8 mouse cellular contexts compared by ENCODE assay signal in the genomic region with DNA sequence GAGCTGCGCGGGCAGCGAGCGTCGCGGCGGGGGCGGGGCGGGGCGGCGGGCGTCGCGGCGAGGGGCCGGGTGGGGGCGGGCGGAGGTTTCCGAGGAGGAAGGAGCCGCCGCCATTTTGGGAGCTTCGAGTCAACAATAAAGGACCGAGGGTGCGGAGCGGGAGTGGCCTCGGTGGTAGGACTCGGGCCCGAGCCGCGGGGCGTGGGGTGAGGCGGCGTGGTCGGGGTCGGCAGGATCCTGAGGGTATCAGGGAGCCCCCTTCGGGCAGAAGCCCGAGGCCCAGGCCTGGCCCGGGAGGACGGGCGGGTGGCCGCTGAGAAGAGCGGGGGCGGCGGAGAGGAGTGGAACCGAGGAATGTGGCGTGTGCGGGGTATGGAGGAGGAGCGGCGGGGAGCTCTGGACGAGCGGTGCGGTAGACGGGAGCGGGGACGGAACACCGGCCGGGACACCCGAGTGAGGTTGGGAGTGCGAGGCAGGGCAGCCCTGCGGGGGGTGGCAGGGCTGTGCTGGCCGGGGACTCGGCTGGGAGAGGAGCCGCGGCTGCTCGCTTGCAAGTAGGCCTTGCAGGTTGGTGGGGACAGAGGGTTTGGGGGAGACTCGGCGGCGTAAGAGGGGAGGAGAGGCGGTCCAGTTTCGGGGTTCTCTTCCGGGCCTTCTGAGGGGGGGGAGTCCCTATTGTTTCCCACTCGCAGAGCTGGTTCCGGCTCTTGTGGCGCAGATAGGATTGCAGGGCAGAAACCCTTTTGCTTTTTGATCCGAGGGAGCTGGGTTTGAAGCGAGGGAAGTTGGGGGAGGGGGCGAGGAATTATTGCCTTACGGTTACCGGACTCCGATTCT. TPM values are rescaled to one million over a fixed set of nuclear protein-coding genes. Genes with fewer than 3 reads are reported as not detected.
DNase-seq lines count a peak whose midpoint lies in the region; ATAC-seq and TF ChIP-seq lines count a peak whose summit lies in the region.

Gene Ddx6 (plus strand): TSS at position 114 of the 837 bp plus-strand sequence.

- H3K4me3 ChIP-seq in gastrocnemius, adult 2 months = peak within 1 kb of the TSS; percentile 100
- peak within 1 kb of the TSS; percentile 85 for H3K4me3 ChIP-seq in hindbrain, embryonic 16.5 days (ENCODE audit: low read length)
- H3K4me3 ChIP-seq in macrophage (ENCODE audit: inconsistent target) = peak within 1 kb of the TSS; percentile 92

- no peak for TF ChIP-seq CTCF in gastrocnemius, adult 2 months (IDR thresholded peaks at IDR 0.05)

- H3K27me3 ChIP-seq in hindbrain, embryonic 16.5 days (replicated peaks; ENCODE audit: control insufficient read depth, insufficient read depth, low read length) = no peaks in the 10 kb centered on the region

- H3K9ac ChIP-seq in hindbrain, embryonic 16.5 days (ENCODE audit: low read depth, low read length) = peak within 1 kb of the TSS; percentile 99

- H3K4me1 ChIP-seq in hindbrain, embryonic 16.5 days (ENCODE audit: control insufficient read depth, insufficient read depth, low read depth, low read length) = peaks cover 29% of the 10 kb centered on the region

- peaks cover 11% of the 10 kb centered on the region for H3K36me3 ChIP-seq in hindbrain, embryonic 16.5 days (ENCODE audit: control insufficient read depth, insufficient read depth, low read length)
- peaks cover 6% of the 10 kb centered on the region for H3K36me3 ChIP-seq in macrophage (ENCODE audit: inconsistent target)

- H3K27ac ChIP-seq in gastrocnemius, adult 2 months = peak within 1 kb of the TSS; percentile 100
- H3K27ac ChIP-seq in hindbrain, embryonic 16.5 days (ENCODE audit: low read depth, low read length) = peak within 1 kb of the TSS; percentile 99
- peak within 1 kb of the TSS; percentile 88 for H3K27ac ChIP-seq in macrophage

- peak; percentile 78 for DNase-seq in ZHBTc4 (ENCODE audit: low read depth, low spot score)
- DNase-seq in cerebellum, postnatal 4 days (ENCODE audit: low spot score in 2 of 2) = peak; percentile 34 to 74
- DNase-seq in gastrocnemius, adult 2 months = peak; percentile 87
- peak; percentile 66 to 78 for DNase-seq in left cerebral cortex, adult 18-20 months (ENCODE audit: low spot score in 2 of 2)
- DNase-seq in right cerebral cortex, adult 18-20 months = peak; percentile 76
- DNase-seq in urinary bladder, postnatal 10 days (ENCODE audit: low spot score) = peak; percentile 36

- no peaks in the 10 kb centered on the region for H3K9me3 ChIP-seq in hindbrain, embryonic 16.5 days (ENCODE audit: control insufficient read depth, low read length)

- peaks cover 80% of the 10 kb centered on the region for H3K79me2 ChIP-seq in macrophage (ENCODE audit: inconsistent target)

- intact Hi-C loops in gastrocnemius, adult 2 months (cut with DNase I) = loop anchor here (1.0 to 2.0 kb wide), 2 partner anchors 94 to 125 kb away; no protein-coding TSS in a partner anchor

- H3K4me2 ChIP-seq in hindbrain, embryonic 16.5 days (ENCODE audit: low read length) = peak within 1 kb of the TSS; percentile 89

- under 1% methylated on average over 64 of the region's 80 CpGs for WGBS in hindbrain, embryonic 16.5 days
- WGBS in macrophage (ENCODE audit: missing documents) = under 1% methylated on average over 80 of the region's 80 CpGs

- peak; percentile 71 for ATAC-seq in hindbrain, embryonic 16.5 days

RNA-seq across cellular contexts. Expression of gene Ddx6, which starts in this region (rescaled TPM):
- 10 to 100 TPM; 68.8 to 74.4 TPM for total RNA-seq in gastrocnemius, adult 2 months (2021)
- polyA plus RNA-seq in hindbrain, embryonic 16.5 days (2015; fragmentation: Nextera tagmentation; extraction: Ambion mirVana) = 12.5 and 14.6 TPM in 2 replicates
- total RNA-seq in left cerebral cortex, adult 18-20 months (2021) = 100 to 1,000 TPM; 145 to 155 TPM
- 100 to 1,000 TPM in 25 of 26 experiments, 10 to 100 TPM in 1; 97.4 to 201 (median 127) TPM for total RNA-seq in macrophage (2018; cell fraction: chromatin; rRNA removed)
- 100 to 1,000 TPM; 103 to 169 (median 130) TPM for total RNA-seq in macrophage (2018; cell fraction: cytosol; rRNA removed)
- total RNA-seq in macrophage (2018; cell fraction: nucleus; rRNA removed) = 100 to 1,000 TPM; 122 to 185 (median 135) TPM
- 72.2 to 89.3 TPM (median 77.9 TPM) in 3 replicates for polyA plus RNA-seq in macrophage (2018)

Comparison
In these comparisons a context has a peak if more than half of its experiments do, and no peak if none do; other contexts are left out.
1. Peak in every context shown above with its lines: DNase-seq, ATAC-seq, H3K4me3 ChIP-seq and H3K27ac ChIP-seq.
2. DNase-seq: peak in every context shown above with its lines; median percentile 87 in gastrocnemius, adult 2 months; 78 in ZHBTc4; 76 in right cerebral cortex, adult 18-20 months; 72 in left cerebral cortex, adult 18-20 months; 54 in cerebellum, postnatal 4 days; 36 in urinary bladder, postnatal 10 days.